Comparison of ENCODE assay signal across 31 mouse cellular contexts in genomic region chr11:77843906-77844200, GRCm38 (mm10). TPM values are rescaled to one million over a fixed set of nuclear protein-coding genes. Genes with fewer than 3 reads are reported as not detected.
DNase-seq lines count a peak whose midpoint lies in the region; ATAC-seq and TF ChIP-seq lines count a peak whose summit lies in the region.
"Had no signal": no experiment of that assay in that cellular context is flagged by ENCODE, and none has a peak within 500 bp of the region (broad histone marks: within the 10 kb centered on the region; RNA-seq: fewer than 3 reads in every experiment).

No protein-coding gene starts in this region.

- H3K36me3 ChIP-seq in forebrain, embryonic 12.5 days (replicated peaks) = peaks cover 74% of the 10 kb centered on the region
- peaks cover 81% of the 10 kb centered on the region for H3K36me3 ChIP-seq in forebrain, embryonic 14.5 days (ENCODE audit: control insufficient read depth, insufficient read depth, low read length)
- peaks cover 78% of the 10 kb centered on the region for H3K36me3 ChIP-seq in limb, embryonic 12.5 days
- peaks cover 86% of the 10 kb centered on the region for H3K36me3 ChIP-seq in limb, embryonic 10.5 days
- H3K36me3 ChIP-seq in forebrain, postnatal 0 days (ENCODE audit: insufficient read depth) = peaks cover 76% of the 10 kb centered on the region
- peaks cover 46% of the 10 kb centered on the region for H3K36me3 ChIP-seq in neural tube, embryonic 14.5 days (ENCODE audit: control insufficient read depth, insufficient read depth, low read length)
- peaks cover 45% of the 10 kb centered on the region for H3K36me3 ChIP-seq in kidney, embryonic 14.5 days (ENCODE audit: control insufficient read depth, insufficient read depth, low read length)

- H3K4me3 ChIP-seq in forebrain, embryonic 12.5 days (replicated peaks) = no peak overlapping the region
- H3K4me3 ChIP-seq in forebrain, embryonic 14.5 days (ENCODE audit: low read depth, low read length) = no peak overlapping the region
- no peak overlapping the region for H3K4me3 ChIP-seq in limb, embryonic 12.5 days (replicated peaks)
- H3K4me3 ChIP-seq in limb, embryonic 10.5 days = no peak overlapping the region
- no peak overlapping the region for H3K4me3 ChIP-seq in forebrain, postnatal 0 days (ENCODE audit: low read depth, low read length)
- no peak overlapping the region for H3K4me3 ChIP-seq in neural tube, embryonic 14.5 days (ENCODE audit: low read depth, low read length)
- no peak overlapping the region for H3K4me3 ChIP-seq in kidney, embryonic 14.5 days (ENCODE audit: low read length)
- H3K4me3 ChIP-seq: embryonic facial prominence, embryonic 12.5 days; heart, embryonic 15.5 days; intestine, embryonic 15.5 days; kidney, embryonic 15.5 days; limb, embryonic 13.5 days; midbrain, embryonic 12.5 days had no signal

- no peak overlapping the region for H3K4me2 ChIP-seq in forebrain, embryonic 12.5 days
- no peak overlapping the region for H3K4me2 ChIP-seq in forebrain, embryonic 14.5 days (ENCODE audit: low read length)
- H3K4me2 ChIP-seq in limb, embryonic 12.5 days = no peak overlapping the region
- H3K4me2 ChIP-seq in forebrain, postnatal 0 days (ENCODE audit: low read depth) = no peak overlapping the region
- H3K4me2 ChIP-seq in neural tube, embryonic 14.5 days (ENCODE audit: low read depth, low read length) = no peak overlapping the region
- no peak overlapping the region for H3K4me2 ChIP-seq in kidney, embryonic 14.5 days (replicated peaks; ENCODE audit: low read depth, low read length)
- H3K4me2 ChIP-seq: embryonic facial prominence, embryonic 12.5 days; heart, embryonic 15.5 days; intestine, embryonic 15.5 days; kidney, embryonic 15.5 days; limb, embryonic 13.5 days; lung, embryonic 14.5 days; midbrain, embryonic 12.5 days had no signal

- WGBS in forebrain, embryonic 12.5 days = 42% methylated on average over 4 of the region's 4 CpGs
- 25% methylated on average over 4 of the region's 4 CpGs for WGBS in forebrain, embryonic 14.5 days
- 42% methylated on average over 4 of the region's 4 CpGs for WGBS in limb, embryonic 12.5 days
- WGBS in limb, embryonic 10.5 days = 67% methylated on average over 4 of the region's 4 CpGs
- 32% methylated on average over 4 of the region's 4 CpGs for WGBS in forebrain, postnatal 0 days
- WGBS in neural tube, embryonic 14.5 days = 36% methylated on average over 4 of the region's 4 CpGs
- 71% methylated on average over 4 of the region's 4 CpGs for WGBS in kidney, embryonic 14.5 days

- peaks cover 41% of the 10 kb centered on the region for H3K27me3 ChIP-seq in forebrain, embryonic 12.5 days
- H3K27me3 ChIP-seq in forebrain, embryonic 14.5 days (replicated peaks; ENCODE audit: control insufficient read depth, insufficient read depth, low read length) = no peaks in the 10 kb centered on the region
- peaks cover 48% of the 10 kb centered on the region for H3K27me3 ChIP-seq in limb, embryonic 12.5 days
- peaks cover 99% of the 10 kb centered on the region for H3K27me3 ChIP-seq in limb, embryonic 10.5 days (ENCODE audit: low read depth, poor library complexity, severe bottlenecking)
- H3K27me3 ChIP-seq in forebrain, postnatal 0 days (ENCODE audit: insufficient read depth, low read length) = no peaks in the 10 kb centered on the region
- H3K27me3 ChIP-seq in neural tube, embryonic 14.5 days (ENCODE audit: control insufficient read depth, insufficient read depth, low read length) = no peaks in the 10 kb centered on the region
- H3K27me3 ChIP-seq in kidney, embryonic 14.5 days (ENCODE audit: control insufficient read depth, insufficient read depth, low read length) = peaks cover 7% of the 10 kb centered on the region; the same call in 1 of the 2 replicates
- H3K27me3 ChIP-seq: embryonic facial prominence, embryonic 12.5 days; heart, embryonic 15.5 days; intestine, embryonic 15.5 days; Patski had no signal

- H3K27ac ChIP-seq in forebrain, embryonic 12.5 days = peak overlapping the region; percentile 42; the same call in 1 of the 2 replicates
- no peak overlapping the region for H3K27ac ChIP-seq in forebrain, embryonic 14.5 days (ENCODE audit: low read depth, low read length)
- no peak overlapping the region for H3K27ac ChIP-seq in limb, embryonic 12.5 days
- no peak overlapping the region for H3K27ac ChIP-seq in limb, embryonic 10.5 days
- H3K27ac ChIP-seq in forebrain, postnatal 0 days (ENCODE audit: low read depth, low read length) = no peak overlapping the region
- peak overlapping the region; percentile 56; the same call in 1 of the 2 replicates for H3K27ac ChIP-seq in neural tube, embryonic 14.5 days (ENCODE audit: low read depth, low read length)
- no peak overlapping the region for H3K27ac ChIP-seq in kidney, embryonic 14.5 days (ENCODE audit: low read depth, low read length)
- H3K27ac ChIP-seq: embryonic facial prominence, embryonic 12.5 days; heart, embryonic 15.5 days; intestine, embryonic 15.5 days; kidney, embryonic 15.5 days; limb, embryonic 13.5 days; liver, embryonic 14.5 days; midbrain, embryonic 12.5 days; stomach, postnatal 0 days had no signal

- no peak overlapping the region for H3K9ac ChIP-seq in forebrain, embryonic 12.5 days
- no peak overlapping the region for H3K9ac ChIP-seq in forebrain, embryonic 14.5 days (ENCODE audit: low read length)
- 0 out of 2 replicates have a peak overlapping the region, but pooled peaks have one; percentile 8 for H3K9ac ChIP-seq in limb, embryonic 12.5 days (replicated peaks)
- H3K9ac ChIP-seq in forebrain, postnatal 0 days = no peak overlapping the region
- no peak overlapping the region for H3K9ac ChIP-seq in neural tube, embryonic 14.5 days (replicated peaks; ENCODE audit: low read depth, low read length)
- no peak overlapping the region for H3K9ac ChIP-seq in kidney, embryonic 14.5 days (ENCODE audit: low read depth, low read length)
- H3K9ac ChIP-seq: embryonic facial prominence, embryonic 12.5 days; heart, embryonic 15.5 days; intestine, embryonic 15.5 days; kidney, embryonic 15.5 days; limb, embryonic 13.5 days; liver, embryonic 14.5 days; lung, embryonic 14.5 days; midbrain, embryonic 12.5 days had no signal

- peaks cover 27% of the 10 kb centered on the region for H3K4me1 ChIP-seq in forebrain, embryonic 12.5 days
- peaks cover 16% of the 10 kb centered on the region for H3K4me1 ChIP-seq in forebrain, embryonic 14.5 days (ENCODE audit: control insufficient read depth, insufficient read depth, low read length)
- peaks cover 43% of the 10 kb centered on the region for H3K4me1 ChIP-seq in limb, embryonic 12.5 days (replicated peaks)
- peaks cover 54% of the 10 kb centered on the region for H3K4me1 ChIP-seq in limb, embryonic 10.5 days
- H3K4me1 ChIP-seq in forebrain, postnatal 0 days (ENCODE audit: insufficient read depth) = 0 out of 2 replicates have a peak, but pooled peaks cover 2% of the 10 kb centered on the region
- H3K4me1 ChIP-seq in neural tube, embryonic 14.5 days (ENCODE audit: control insufficient read depth, insufficient read depth, low read length) = peaks cover 28% of the 10 kb centered on the region
- 0 out of 2 replicates have a peak, but pooled peaks cover 7% of the 10 kb centered on the region for H3K4me1 ChIP-seq in kidney, embryonic 14.5 days (ENCODE audit: control insufficient read depth, insufficient read depth, low read length)
- H3K4me1 ChIP-seq: heart, embryonic 15.5 days had no signal

- H3K9me3 ChIP-seq in forebrain, embryonic 12.5 days = no peaks in the 10 kb centered on the region
- H3K9me3 ChIP-seq in forebrain, embryonic 14.5 days (replicated peaks; ENCODE audit: control insufficient read depth, low read length) = no peaks in the 10 kb centered on the region
- no peaks in the 10 kb centered on the region for H3K9me3 ChIP-seq in limb, embryonic 12.5 days
- H3K9me3 ChIP-seq in limb, embryonic 10.5 days (replicated peaks) = no peaks in the 10 kb centered on the region
- no peaks in the 10 kb centered on the region for H3K9me3 ChIP-seq in forebrain, postnatal 0 days (ENCODE audit: low read length)
- no peaks in the 10 kb centered on the region for H3K9me3 ChIP-seq in neural tube, embryonic 14.5 days (ENCODE audit: control insufficient read depth, low read length)
- no peaks in the 10 kb centered on the region for H3K9me3 ChIP-seq in kidney, embryonic 14.5 days (ENCODE audit: control insufficient read depth, low read length)
- H3K9me3 ChIP-seq: embryonic facial prominence, embryonic 12.5 days; heart, embryonic 15.5 days; intestine, embryonic 15.5 days; kidney, embryonic 15.5 days; limb, embryonic 13.5 days; midbrain, embryonic 12.5 days had no signal

- 0 out of 2 replicates have a peak, but pooled peaks have one; percentile 23 for ATAC-seq in forebrain, embryonic 12.5 days (ENCODE audit: low FRiP score)
- ATAC-seq in forebrain, embryonic 14.5 days = no peak
- ATAC-seq in limb, embryonic 12.5 days (ENCODE audit: insufficient number of reproducible peaks, insufficient read depth, low FRiP score, low TSS enrichment, low read depth) = no peak
- ATAC-seq in forebrain, postnatal 0 days = peak; percentile 67; the same call in 1 of the 2 replicates
- ATAC-seq in neural tube, embryonic 14.5 days (ENCODE audit: low read depth) = peak; percentile 36; the same call in 1 of the 2 replicates
- no peak for ATAC-seq in kidney, embryonic 14.5 days (ENCODE audit: low FRiP score, low TSS enrichment)
- ATAC-seq: intestine, embryonic 15.5 days; Patski had no signal

- no peak for TF ChIP-seq CTCF in forebrain, postnatal 0 days (IDR thresholded peaks at IDR 0.05; ENCODE audit: low read depth)

- DNase-seq in forebrain, embryonic 14.5 days (ENCODE audit: low spot score) = no peak
- no peak for DNase-seq in limb, embryonic 10.5 days (ENCODE audit: low spot score)
- DNase-seq in forebrain, postnatal 0 days = no peak
- DNase-seq in B cell, adult 2 months = no peak
- DNase-seq: cerebellum, adult 18-20 months; gastrocnemius, postnatal 36 days; heart, postnatal 36 days; layer of hippocampus, postnatal 36 days; lung, embryonic 14.5 days; right cerebral cortex, postnatal 14 days had no signal

RNA-seq across cellular contexts. Expression of gene Pipox, which starts 50.0 kb away (rescaled TPM):
- polyA plus RNA-seq in forebrain, embryonic 12.5 days (2016; fragmentation: Nextera tagmentation; extraction: Ambion mirVana) = 14.5 and 16.5 TPM in 2 replicates
- polyA plus RNA-seq in forebrain, embryonic 14.5 days (2014; fragmentation: Nextera tagmentation; extraction: Ambion mirVana) = 10.1 and 11.4 TPM in 2 replicates
- polyA plus RNA-seq in limb, embryonic 12.5 days (2016; fragmentation: Nextera tagmentation; extraction: Ambion mirVana) = 0.41 and 0.66 TPM in 2 replicates
- 0.34 and 0.48 TPM in 2 replicates for polyA plus RNA-seq in limb, embryonic 10.5 days (2016; fragmentation: Nextera tagmentation; extraction: Ambion mirVana)
- 3.8 and 6.8 TPM in 2 replicates for total RNA-seq in forebrain, postnatal 0 days (2014; rRNA removed)
- 3.7 and 4.2 TPM in 2 replicates for polyA plus RNA-seq in forebrain, postnatal 0 days (2015; fragmentation: Nextera tagmentation; extraction: Ambion mirVana)
- polyA plus RNA-seq in neural tube, embryonic 14.5 days (2014; fragmentation: Nextera tagmentation; extraction: Ambion mirVana) = 4.6 and 6.7 TPM in 2 replicates
- 3.2 and 6.2 TPM in 2 replicates for polyA plus RNA-seq in kidney, embryonic 14.5 days (2014; fragmentation: Nextera tagmentation; extraction: Ambion mirVana)
- total RNA-seq: gastrocnemius, adult 18-20 months; gastrocnemius, postnatal 36 days; megakaryocyte, adult 5-6 weeks; neutrophil, adult 5-6 weeks had no signal

RNA-seq across cellular contexts. Expression of gene Gm10277, which starts 56.3 kb away (rescaled TPM):
- polyA plus RNA-seq in forebrain, embryonic 12.5 days (2016; fragmentation: Nextera tagmentation; extraction: Ambion mirVana) = 2.1 and 2.9 TPM in 2 replicates
- polyA plus RNA-seq in forebrain, embryonic 14.5 days (2014; fragmentation: Nextera tagmentation; extraction: Ambion mirVana) = 0.55 and 0.85 TPM in 2 replicates
- 1.9 and 2.6 TPM in 2 replicates for polyA plus RNA-seq in limb, embryonic 12.5 days (2016; fragmentation: Nextera tagmentation; extraction: Ambion mirVana)
- 1.1 and 1.4 TPM in 2 replicates for polyA plus RNA-seq in limb, embryonic 10.5 days (2016; fragmentation: Nextera tagmentation; extraction: Ambion mirVana)
- total RNA-seq in forebrain, postnatal 0 days (2014; rRNA removed) = not detected in 2 replicates
- polyA plus RNA-seq in forebrain, postnatal 0 days (2015; fragmentation: Nextera tagmentation; extraction: Ambion mirVana) = 0.29 TPM in 1 of 2 replicates, not detected in the other
- polyA plus RNA-seq in neural tube, embryonic 14.5 days (2014; fragmentation: Nextera tagmentation; extraction: Ambion mirVana) = 2.1 and 2.4 TPM in 2 replicates
- 0.92 and 1.4 TPM in 2 replicates for polyA plus RNA-seq in kidney, embryonic 14.5 days (2014; fragmentation: Nextera tagmentation; extraction: Ambion mirVana)
- total RNA-seq: adrenal gland, adult 18-20 months; adrenal gland, postnatal 4 days; gastrocnemius, adult 18-20 months; gastrocnemius, postnatal 36 days; heart, adult 8-10 months; heart, postnatal 36 days; layer of hippocampus, adult 8-10 months; layer of hippocampus, postnatal 36 days; left cerebral cortex, postnatal 10 days; neutrophil, adult 5-6 weeks had no signal

Comparison
In these comparisons a context has a peak if more than half of its experiments do, and no peak if none do; other contexts are left out.
1. ATAC-seq: peak in forebrain, embryonic 12.5 days (single experiment), forebrain, postnatal 0 days (single experiment) and neural tube, embryonic 14.5 days (single experiment); none in forebrain, embryonic 14.5 days (single experiment), limb, embryonic 12.5 days (single experiment) and kidney, embryonic 14.5 days (single experiment).
2. H3K27ac ChIP-seq: peak in forebrain, embryonic 12.5 days (single experiment) and neural tube, embryonic 14.5 days (single experiment); none in forebrain, embryonic 14.5 days (single experiment), limb, embryonic 12.5 days (single experiment), limb, embryonic 10.5 days (single experiment), forebrain, postnatal 0 days (single experiment) and kidney, embryonic 14.5 days (single experiment).